Mouse (Mus musculus) cerebellum, postnatal 10 days (tissue): Measurements from ENCODE around the gene Lpcat3.
"Not testable (repeated sequence)": the region's sequence is repeated elsewhere in the genome, so short reads cannot be mapped to it uniquely, and the experiment has no call there.

Experiments used
- DNase-seq, 2 experiments: peaks; one replicate each; pipeline ENCODE4 v3.0.0; 2021; ENCODE audit warnings: mixed read lengths in 2 of 2

Gene Lpcat3

DNA sequence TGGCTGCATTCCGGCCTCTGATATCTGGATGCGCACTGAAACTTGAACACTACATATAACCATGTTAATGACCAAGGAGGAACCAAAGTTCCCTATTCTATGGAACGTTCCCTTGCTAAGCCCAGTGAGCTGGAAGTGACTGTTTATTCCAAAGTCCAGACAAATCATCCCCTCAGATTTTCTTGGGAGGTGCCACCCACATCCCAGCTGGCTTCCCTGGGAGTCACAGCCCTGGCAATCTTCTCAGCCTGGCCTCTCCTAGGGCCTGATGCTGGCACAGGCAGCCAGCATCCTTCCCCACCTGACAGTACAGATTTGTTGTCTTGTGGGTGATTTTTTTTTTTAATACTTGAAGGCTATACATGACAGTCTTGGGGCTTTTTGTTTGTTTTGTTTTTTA, 16.7 kb downstream of the Lpcat3 start:
- DNase-seq: no peak

DNA sequence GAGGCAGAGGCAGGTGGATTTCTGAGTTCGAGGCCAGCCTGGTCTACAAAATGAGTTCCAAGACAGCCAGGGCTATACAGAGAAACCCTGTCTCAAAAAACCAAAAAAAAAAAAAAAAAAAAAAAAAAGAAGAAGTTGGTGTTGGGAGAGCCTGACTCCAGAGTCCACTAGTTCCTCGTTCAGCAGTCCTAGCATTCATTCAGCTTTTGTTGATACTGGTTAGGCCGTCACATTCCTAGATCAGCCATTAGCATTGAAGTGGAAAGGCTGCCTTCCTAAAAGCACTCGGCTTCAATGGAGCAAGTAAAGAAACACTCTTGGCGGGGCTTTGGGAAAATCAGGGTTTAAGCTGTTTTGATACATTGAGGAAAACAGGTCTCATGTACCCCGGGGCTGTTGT, 19.5 kb downstream of the Lpcat3 start:
- not testable (repeated sequence) for DNase-seq

DNA sequence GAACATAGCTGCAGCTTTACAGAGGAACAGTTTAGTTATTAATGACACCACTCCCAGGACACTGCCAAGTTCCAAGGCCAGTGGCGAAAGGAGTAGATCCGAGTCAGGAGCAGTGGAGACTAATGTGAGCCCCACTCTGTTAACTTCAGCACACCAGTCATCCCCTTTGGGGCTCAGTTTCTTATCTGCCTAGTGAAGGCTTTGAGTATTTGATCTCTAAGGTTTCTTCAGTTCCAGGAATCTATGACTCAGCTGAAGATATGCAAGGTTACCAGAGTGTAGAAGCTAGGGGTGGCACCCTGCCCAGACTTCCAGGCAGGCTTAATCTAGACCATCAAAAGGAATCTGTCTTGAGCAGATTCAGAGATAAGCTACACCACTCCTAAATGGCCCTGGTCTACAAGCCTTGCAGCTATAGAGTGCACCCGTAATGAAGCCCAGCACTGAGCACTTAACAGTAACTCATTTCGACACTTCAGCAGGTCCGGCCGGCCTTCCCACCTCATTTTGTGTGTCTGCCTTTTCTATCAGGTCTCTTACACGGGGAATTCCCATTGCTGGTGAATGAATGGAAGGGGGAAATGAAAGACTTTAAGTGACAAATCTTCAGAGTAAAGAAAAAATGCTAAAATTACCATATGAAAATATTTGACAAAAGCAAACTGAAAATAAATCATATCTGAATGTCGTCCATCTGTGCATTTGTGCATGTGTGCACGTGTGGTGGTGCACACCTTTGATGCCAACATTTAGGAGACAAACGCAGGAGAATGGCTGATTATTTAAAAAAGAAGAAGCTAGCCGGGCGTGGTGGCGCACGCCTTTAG, 21.0 kb downstream of the Lpcat3 start:
- DNase-seq: peak in 1 of 2 experiments; percentile 44

DNA sequence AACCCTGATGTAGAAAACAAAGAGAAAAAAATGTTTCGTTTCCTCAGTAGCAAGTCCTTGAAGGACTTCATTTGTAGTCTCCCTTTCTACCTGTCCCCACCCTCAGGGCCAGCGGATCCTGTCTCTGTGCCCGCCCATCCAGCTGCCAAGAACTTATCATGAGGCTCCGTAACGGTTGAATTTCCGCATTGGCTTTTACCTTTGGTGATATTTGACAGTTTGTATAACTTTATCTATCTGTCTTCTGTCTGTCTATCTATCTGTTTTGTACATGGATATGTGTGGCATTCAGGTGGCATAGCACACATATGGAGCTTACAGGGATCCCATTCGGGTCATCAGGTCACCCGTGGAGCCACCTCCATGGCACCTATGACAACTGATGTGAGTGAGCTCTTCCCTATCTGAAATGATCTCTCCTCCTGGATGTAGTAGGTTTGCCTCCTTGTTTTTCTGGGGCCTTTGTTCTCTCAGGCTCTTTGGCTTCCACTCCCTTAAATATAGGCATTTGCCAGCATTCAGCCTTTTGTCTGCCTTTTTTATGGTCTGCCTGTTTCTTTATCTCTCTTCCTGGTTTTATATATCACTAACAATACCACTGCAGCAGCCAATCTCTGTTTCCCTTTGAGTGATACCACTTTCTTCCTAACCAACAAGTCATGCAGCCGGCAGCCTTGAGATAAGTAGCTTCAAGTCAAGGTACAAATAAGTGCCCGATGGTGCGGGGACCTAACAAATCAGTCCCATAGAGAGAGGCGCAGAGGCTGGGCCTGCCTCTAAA, 23.0 kb downstream of the Lpcat3 start:
- no peak for DNase-seq

DNA sequence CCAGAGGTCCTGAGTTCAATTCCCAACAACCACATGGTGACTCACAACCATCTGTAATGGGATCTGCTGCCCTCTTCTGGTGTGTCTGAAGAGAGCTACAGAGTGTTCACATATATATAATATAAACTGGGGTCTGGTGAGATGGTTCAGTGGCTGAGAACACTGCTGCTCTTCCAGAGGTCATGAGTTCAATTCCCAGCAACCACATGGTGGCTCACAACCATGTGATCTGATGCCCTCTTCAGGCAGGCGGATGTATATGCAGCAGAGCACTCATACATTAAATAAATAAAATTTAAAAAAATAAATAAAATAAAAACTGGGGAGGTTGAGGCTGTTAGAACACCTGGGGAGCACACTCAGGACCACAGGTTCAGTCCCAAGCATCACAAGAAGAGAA, 23.8 kb downstream of the Lpcat3 start:
- DNase-seq: not testable (repeated sequence)

DNA sequence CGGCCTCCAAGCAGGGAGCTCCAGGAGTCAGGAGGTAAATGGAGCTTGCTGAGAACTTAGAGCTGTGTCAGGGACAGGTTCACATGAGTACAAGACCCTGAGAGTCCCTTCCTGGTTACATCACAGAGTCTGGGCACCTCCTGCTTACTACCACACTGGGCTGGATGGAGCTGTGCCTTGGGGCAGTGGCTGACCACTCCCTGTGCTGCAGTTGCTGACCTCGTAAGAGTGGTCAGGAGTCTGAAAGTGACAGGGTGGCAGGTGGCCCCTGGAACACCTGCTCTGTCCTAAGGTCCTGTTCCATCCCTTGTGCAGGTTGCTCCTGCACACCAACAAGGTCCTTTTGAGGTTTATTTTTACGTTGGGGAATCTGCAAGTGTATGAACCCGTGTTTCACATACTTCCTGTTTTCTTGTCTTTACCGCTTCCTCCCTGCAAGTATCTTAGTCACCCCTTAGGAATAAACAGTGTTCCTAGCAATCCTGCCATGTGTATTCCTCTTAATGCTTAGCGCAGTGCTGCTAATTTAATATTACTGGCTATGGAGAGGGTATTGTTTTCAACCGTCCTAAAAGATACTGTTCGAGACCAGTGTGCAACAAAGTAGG, 25.4 kb downstream of the Lpcat3 start:
- DNase-seq: no peak

DNA sequence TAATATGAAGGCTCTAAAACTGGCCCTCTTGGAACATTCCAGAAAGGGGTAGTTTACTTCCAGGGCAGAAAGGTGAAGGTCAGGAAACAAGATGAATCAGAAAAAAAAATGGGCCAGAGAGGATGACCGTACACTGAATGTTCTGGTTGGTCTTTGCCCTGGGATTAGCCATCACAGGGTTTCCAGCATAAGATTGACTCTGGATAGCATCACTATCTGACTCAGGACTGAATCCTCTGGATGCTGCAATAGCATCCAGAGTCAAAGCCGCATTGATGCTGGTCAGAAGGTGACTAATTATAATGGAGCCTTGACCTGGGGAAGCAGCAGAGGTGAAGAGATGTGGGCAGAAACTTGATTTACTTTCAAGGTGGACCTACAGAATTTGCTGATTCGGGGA, 26.2 kb downstream of the Lpcat3 start:
- no peak for DNase-seq

DNA sequence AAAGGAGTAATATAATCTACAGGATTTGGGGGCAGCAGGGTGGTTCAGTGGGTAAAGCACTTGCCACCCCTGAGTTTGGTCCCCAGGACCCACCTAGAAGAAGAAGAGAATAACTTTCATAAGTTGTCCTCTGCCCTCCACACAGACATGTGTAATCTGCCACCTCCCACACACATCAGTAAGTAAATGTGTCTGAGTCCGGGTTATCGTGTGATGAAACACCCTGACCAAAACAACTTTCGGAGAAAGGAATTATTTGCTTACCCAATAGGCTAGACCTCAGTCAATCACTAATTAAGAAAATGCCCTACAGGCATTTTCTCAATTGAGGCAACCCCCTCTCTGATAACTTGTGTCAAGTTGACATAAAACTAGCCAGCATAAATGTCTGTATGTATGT, 27.7 kb downstream of the Lpcat3 start:
- DNase-seq: no peak

DNA sequence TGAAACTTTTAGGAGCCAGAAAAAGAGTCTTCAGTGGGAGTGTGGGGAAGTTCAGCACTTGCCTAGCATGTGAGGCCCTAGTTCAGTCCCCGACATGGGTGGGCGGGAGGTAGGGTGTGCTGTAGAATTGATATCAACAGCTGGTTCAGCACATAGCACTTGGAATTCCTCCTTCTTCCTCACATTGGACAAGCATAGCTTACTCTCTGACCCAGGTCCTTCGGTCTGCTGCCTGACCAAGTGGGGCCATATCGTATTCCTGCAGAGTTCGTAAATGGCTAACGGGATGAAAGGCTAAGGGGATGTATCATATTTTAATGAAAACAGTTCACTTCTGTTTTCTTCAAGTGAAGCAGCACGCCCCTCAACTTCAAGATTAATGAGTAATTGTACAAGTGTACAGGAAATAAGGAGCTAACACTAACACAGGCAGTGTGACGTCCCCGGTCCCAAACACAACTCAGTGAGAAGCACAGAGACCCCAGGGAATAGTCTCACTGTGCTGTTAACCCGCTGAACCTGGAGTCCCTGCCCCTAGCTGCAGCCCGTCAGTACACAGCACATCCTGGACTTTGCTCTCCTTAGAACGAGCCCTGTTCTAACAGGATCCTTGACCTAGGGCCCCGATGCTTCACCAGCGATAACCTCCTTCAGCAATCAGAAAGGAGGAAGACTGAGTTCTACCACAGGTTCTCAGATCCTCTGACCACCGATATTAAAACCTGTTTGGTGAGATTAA, 30.6 kb downstream of the Lpcat3 start:
- DNase-seq: no peak

DNA sequence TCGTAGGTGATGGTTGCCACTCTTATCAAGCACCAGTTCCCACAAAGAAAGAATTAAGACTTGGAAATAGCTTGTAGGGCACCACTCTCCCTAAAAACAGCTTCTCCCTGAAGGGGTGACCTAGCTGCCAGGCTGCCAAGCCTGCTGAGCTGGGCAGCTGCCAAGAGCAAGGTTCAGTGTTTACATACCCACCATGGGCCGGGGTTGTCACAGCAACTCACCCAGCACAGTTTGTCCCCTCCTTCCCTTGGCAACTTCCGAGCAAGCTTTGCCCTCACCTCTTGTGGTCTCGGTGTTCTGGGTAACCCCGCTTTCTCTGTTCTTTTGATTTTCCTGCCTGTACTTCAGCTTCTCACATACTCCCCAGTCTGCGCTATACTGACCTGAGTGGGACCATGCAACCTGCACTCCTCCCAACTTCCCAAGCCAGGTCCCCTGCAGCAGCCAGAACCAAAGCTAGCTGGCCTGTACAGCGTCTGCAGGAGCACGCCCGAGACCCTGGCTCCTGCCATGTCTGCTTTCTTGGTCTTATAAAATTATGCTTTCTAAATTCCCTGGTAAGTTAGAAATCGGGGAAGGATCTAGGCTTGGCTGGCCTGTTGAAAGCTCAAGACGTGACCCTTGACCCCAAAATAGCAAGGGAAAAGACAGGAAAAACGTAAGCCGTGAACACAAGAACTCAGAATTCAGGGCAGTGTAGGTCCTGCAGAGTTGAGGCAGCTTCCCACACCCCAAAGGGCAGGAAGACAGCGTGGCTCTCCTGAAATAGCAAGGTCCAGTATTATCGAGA, 31.5 kb downstream of the Lpcat3 start:
- peak; percentile 66 to 82 for DNase-seq

DNA sequence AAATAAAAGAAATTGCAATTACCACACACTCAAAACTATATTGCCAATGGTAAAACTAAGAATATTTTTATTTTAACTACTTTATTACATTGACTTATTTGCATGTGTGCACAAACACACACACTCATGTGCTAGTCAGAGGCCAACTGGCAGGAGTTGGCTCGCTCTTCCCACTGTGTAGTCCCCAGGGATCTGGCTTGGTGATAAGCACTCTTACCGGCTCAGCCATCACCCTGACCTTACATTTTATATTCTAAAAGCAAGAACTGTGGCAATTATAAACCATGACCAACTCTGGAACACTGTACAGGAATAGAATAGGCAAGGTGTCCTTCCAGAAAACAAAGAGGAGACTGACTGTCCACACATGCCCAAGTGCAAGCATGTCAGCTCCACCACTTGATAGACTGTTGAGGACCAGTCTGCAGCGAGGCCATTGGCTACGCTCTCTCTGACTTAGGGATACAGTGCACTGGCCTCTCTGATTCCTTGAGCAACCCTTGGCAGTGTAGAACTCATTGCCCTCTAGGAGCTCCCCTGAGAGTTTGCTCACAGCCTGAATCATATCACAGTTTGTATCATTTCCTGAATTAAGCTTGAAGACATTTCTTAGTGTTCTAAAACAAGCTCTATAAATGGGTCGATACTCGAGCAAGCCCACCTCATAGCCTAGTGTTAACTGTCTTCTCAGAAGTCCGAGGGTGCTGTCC, 33.8 kb downstream of the Lpcat3 start:
- no peak for DNase-seq

DNA sequence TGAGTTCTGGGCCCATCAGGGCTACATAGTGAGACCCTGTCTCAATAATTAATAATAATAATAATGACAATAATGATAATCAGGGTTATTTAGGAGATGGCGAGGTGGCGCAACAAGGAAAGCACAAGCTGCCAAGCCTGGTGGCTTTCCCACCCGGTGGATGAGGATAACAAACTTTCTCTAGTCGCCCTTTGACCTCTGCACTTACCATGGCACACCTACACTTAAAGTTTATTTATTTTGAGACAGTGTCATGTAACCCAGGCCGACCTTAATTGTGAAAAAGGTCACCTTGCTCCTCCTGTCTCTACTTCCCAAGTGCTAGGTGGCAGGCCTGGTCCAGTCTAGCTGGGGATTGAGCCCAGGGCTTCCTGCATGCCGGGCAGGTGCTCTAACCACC, 35.9 kb downstream of the Lpcat3 start:
- no peak for DNase-seq

DNA sequence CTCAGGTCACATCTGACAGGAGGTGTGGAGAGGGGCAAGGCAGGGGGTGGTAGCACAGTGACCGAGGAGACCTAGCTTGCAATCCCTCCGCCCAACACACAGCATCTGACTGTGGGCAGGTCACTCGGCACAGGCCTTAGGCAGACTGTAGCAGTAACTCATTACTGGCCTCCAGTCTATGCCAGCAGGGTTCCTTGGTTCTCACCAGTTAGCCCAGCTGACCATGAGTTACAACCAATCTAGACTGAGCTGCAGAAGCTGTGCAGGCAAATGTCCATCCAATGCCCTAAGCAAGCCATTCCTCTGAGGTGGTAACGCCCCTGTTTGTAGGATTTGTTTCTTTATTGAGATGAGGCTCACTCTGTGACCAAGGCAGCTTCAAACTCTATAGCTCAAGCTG, 36.5 kb downstream of the Lpcat3 start:
- peak in 1 of 2 experiments; percentile 36 for DNase-seq

DNA sequence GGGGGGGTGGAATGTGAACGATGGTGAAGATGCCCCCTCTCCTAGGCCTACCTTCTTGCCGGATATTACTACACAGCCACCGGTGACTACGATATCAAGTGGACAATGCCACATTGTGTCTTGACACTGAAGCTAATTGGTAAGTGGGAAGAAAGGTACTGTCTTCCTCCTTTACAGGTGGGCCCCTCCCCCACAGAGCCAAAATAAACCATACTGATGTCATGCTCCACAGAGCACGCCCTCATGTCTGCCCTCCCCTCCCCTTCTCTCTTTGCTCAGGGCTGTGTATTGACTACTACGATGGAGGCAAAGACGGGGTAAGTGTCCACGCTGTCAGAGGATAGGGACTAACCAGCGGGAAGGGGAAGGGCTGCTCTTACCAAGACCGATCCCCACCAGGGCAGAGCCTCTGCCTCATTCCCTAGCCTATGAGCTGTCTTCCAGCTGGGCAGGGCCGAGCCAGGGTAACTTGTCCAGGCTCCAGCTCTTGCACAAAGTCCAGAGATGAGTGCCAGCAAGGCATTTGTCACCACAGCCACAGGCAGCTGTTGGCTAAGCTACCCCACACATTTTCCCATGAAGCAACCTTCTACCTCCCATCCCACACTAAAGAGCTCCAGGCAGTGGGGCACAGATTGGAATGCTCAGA, 37.3 kb downstream of the Lpcat3 start:
- peak; percentile 73 to 79 for DNase-seq

DNA sequence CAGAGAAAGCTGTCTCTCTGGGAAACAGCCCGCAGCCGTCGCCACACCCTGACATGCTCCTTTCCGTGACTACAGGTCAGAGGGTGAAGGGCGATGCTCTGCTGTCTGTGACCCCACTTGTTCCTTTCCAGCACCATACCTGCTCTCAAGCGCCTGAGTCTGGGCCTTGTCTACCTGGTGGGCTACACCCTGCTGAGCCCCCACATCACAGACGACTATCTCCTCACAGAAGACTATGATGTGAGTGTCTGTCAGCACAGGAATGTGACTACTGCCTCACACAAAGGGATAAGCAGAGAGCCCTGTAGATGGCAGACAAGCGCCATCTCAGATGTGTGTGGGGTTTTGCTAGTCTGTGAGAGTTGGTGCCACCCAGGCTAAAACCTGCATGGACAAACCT, 38.5 kb downstream of the Lpcat3 start:
- peak in 1 of 2 experiments; percentile 41 for DNase-seq

DNA sequence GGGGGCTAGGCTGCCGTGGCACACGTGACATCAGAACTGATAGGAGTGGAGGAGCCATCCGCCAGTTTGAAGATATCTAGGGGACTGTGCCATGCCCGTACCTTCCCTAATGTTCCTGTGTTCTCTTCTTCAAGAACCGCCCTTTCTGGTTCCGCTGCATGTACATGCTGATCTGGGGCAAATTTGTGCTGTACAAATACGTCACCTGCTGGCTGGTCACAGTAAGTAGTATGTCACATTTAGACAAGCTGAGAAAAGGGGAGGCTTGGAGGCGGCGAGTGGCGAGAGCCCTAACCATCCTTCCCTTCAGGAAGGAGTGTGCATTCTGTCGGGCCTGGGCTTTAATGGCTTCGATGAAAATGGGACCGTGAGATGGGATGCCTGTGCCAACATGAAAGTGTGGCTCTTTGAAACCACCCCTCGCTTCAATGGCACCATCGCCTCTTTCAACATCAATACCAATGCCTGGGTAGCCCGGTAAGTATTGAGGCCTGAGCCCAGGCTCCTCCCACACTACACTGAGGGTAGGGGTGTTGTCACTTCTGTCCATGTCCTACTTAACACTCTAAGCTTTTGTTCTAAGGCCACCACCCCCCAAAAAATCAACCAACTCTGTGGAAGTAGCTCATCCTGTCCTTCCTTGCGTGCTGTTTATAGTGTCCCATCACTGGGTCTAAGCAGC, 39.4 kb downstream of the Lpcat3 start:
- DNase-seq: no peak

DNA sequence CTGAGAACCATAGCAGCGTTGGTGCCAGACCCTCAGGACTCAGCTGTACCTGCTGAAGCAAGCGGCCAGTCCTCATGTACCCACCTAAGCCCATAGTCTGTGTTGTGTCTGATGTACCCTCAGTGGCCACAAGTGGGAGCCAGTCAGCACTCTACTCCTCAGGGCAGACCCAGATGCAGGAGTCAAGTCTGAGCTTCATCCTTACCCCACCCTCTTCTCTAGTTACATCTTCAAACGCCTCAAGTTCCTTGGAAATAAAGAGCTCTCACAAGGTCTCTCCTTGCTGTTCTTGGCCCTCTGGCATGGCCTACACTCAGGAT, 39.9 kb downstream of the Lpcat3 start:
- DNase-seq: peak; percentile 84 to 85

DNA sequence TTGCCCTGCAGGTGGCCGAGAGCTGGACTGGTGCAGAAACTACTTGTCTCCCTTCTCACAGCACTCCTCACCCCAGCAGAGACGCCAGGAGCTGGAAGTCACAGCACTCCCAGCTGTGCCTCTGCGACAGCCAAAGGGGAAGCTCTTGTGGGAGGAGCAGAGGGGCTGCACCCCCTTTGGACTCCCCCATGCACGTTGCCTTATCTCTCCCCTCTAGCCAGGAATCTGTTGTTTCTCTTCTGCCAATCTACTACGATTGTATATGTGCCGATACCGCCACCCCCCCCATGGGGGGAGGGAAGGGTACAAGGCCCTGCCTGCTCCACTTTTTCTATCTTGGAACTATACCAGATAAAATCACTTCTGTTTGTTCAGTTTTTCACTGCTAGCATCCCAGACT, 41.0 kb downstream of the Lpcat3 start:
- no peak for DNase-seq

DNA sequence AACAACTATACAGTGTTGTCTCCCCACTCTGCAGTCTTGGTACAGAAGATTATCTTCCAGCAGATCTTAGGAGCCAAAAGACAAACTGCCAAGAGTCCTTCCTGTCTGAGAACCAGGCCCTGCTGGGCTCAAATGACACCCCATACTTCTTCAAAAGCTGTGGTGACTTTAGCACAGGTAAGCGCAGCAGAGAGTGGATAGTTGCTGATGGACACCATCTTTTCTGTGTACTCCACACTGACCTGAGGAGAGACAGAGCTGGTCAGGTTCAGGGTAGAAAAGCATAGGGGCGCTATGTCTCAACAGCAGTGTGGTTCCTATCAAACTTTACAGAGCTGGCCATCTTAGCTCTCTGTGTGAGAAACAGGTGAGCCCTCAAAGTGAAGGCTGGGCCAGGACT, 41.6 kb downstream of the Lpcat3 start:
- DNase-seq: no peak

DNA sequence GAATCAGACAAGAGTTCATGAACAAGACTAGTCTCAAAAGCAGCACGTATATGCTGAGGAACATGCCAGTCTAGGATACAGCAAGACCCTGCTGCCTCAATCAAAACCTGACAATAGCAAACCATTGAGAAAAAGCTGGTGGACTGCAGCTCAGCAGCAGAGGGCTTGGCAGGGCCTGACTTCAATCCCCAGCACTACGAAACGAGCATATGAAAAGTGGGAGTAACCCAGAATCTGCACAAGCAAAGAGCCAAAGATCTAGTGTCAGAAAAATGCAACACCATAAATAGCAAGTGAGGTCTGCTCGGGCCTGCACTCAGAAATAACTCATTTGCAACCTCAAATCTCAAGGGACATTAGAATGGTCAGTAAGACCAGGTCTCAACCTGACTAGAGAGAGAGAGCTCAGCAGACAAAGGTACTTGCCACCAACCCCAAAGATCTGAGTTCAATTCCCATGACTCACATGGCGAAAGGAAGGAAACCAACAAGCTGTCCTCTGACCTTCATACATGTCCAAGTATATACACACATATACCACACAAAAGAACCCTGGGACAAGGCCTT, 43.3 kb downstream of the Lpcat3 start:
- DNase-seq: no peak
